ENCODE assay signal across 9 mouse cellular contexts in the genomic region with DNA sequence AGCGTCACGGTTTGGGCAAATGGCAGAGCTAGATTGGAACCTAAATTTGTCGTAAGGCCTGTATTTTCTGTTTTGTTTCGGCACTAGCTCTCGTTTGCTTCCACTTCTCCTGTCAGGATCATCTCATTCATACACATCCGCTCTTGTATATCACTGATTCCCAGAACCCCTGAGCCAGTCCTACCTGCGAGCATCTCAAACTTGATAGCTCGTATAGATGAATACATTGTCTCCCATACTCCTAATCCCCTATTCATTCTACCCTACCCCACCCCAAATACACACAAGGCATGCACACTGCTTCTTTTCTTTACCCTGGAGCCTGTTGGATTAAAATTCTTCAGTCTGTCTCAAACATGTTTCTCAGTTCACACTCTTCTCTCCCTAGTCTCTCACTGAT. TPM values are rescaled to one million over a fixed set of nuclear protein-coding genes. Genes with fewer than 3 reads are reported as not detected.
DNase-seq lines count a peak whose midpoint lies in the region; ATAC-seq and TF ChIP-seq lines count a peak whose summit lies in the region.
"Had no signal": no experiment of that assay in that cellular context is flagged by ENCODE, and none has a peak within 500 bp of the region (broad histone marks: within the 10 kb centered on the region; RNA-seq: fewer than 3 reads in every experiment).

No protein-coding gene starts in this region.

- H3K9me3 ChIP-seq in kidney, postnatal 0 days (replicated peaks; ENCODE audit: low read length), result no peaks in the 10 kb centered on the region
- no peaks in the 10 kb centered on the region for H3K9me3 ChIP-seq in embryonic facial prominence, embryonic 12.5 days

- ATAC-seq in kidney, postnatal 0 days (replicated peaks; ENCODE audit: low FRiP score, low read depth), result no peak
- ATAC-seq in embryonic facial prominence, embryonic 12.5 days (ENCODE audit: insufficient number of reproducible peaks, insufficient read depth, low FRiP score, low TSS enrichment), result no peak
- ATAC-seq in monocyte, adult 5-6 weeks (replicated peaks; ENCODE audit: insufficient number of reproducible peaks, low FRiP score, low TSS enrichment, poor library complexity, severe bottlenecking), result 0 out of 2 replicates have a peak, but pooled peaks have one; percentile 19
- no peak for ATAC-seq in megakaryocyte progenitor cell, adult 5-6 weeks (replicated peaks; ENCODE audit: poor library complexity)

- 7% methylated on average over 8 of the region's 8 CpGs for WGBS in kidney, postnatal 0 days
- 9% methylated on average over 8 of the region's 8 CpGs for WGBS in embryonic facial prominence, embryonic 12.5 days

- H3K9ac ChIP-seq in kidney, postnatal 0 days (ENCODE audit: low read depth, low read length), result peak overlapping the region; percentile 76
- peak overlapping the region; percentile 62 for H3K9ac ChIP-seq in embryonic facial prominence, embryonic 12.5 days

- H3K27me3 ChIP-seq in kidney, postnatal 0 days (ENCODE audit: insufficient read depth, low read length), result no peaks in the 10 kb centered on the region
- peaks cover 9% of the 10 kb centered on the region for H3K27me3 ChIP-seq in embryonic facial prominence, embryonic 12.5 days

- H3K4me3 ChIP-seq in kidney, postnatal 0 days (replicated peaks; ENCODE audit: low read depth, low read length), result peak overlapping the region; percentile 69
- peak overlapping the region; percentile 65 for H3K4me3 ChIP-seq in embryonic facial prominence, embryonic 12.5 days

- H3K36me3 ChIP-seq in kidney, postnatal 0 days (ENCODE audit: insufficient read depth, low read length), result peaks cover 23% of the 10 kb centered on the region
- H3K36me3 ChIP-seq in embryonic facial prominence, embryonic 12.5 days, result peaks cover 28% of the 10 kb centered on the region

- H3K4me1 ChIP-seq in kidney, postnatal 0 days (replicated peaks; ENCODE audit: insufficient read depth, low read length), result peaks cover 8% of the 10 kb centered on the region; the same call in 1 of the 2 replicates
- H3K4me1 ChIP-seq in embryonic facial prominence, embryonic 12.5 days, result peaks cover 10% of the 10 kb centered on the region; the same call in 1 of the 2 replicates

- DNase-seq in kidney, postnatal 0 days (ENCODE audit: low spot score), result no peak
- DNase-seq in kidney, postnatal 14 days, result no peak
- DNase-seq in hindlimb bud, embryonic 11.5 days (ENCODE audit: extremely low spot score, low read depth, low spot score), result peak; percentile 3
- no peak for DNase-seq in cerebellum, adult 9-10 months
- no peak for DNase-seq in cerebellum, postnatal 25 days

- H3K27ac ChIP-seq in kidney, postnatal 0 days, result peak overlapping the region; percentile 81
- peak overlapping the region; percentile 81 for H3K27ac ChIP-seq in embryonic facial prominence, embryonic 12.5 days

- peak overlapping the region; percentile 57 for H3K4me2 ChIP-seq in kidney, postnatal 0 days (ENCODE audit: low read length)
- H3K4me2 ChIP-seq in embryonic facial prominence, embryonic 12.5 days (replicated peaks), result peak overlapping the region; percentile 71

- TF ChIP-seq CTCF in kidney, postnatal 0 days (IDR thresholded peaks at IDR 0.05; ENCODE audit: low read depth), result no peak

RNA-seq across cellular contexts. Expression of a gene that starts 0.7 kb away (rescaled TPM):
- polyA plus RNA-seq in kidney, postnatal 0 days (2015; fragmentation: Nextera tagmentation; extraction: Ambion mirVana), result 14.4 and 14.9 TPM in 2 replicates
- 30.4 and 31.2 TPM in 2 replicates for polyA plus RNA-seq in embryonic facial prominence, embryonic 12.5 days (2016; fragmentation: Nextera tagmentation; extraction: Ambion mirVana)
- 12.9 to 19.4 TPM (median 16.7 TPM) in 3 replicates for total RNA-seq in monocyte, adult 5-6 weeks (2017)
- total RNA-seq in megakaryocyte progenitor cell, adult 5-6 weeks (2015), result 15.6 and 17.5 TPM in 2 replicates
- 13.7 and 16.2 TPM in 2 replicates for total RNA-seq in megakaryocyte progenitor cell, adult 5-6 weeks (2017)

RNA-seq across cellular contexts. Expression of a gene that starts 7.5 kb away (rescaled TPM):
- 1.5 and 1.7 TPM in 2 replicates for polyA plus RNA-seq in kidney, postnatal 0 days (2015; fragmentation: Nextera tagmentation; extraction: Ambion mirVana)
- polyA plus RNA-seq in embryonic facial prominence, embryonic 12.5 days (2016; fragmentation: Nextera tagmentation; extraction: Ambion mirVana), result not detected in 2 replicates
- 0.95 TPM in 1 of 3 replicates, not detected in the others for total RNA-seq in monocyte, adult 5-6 weeks (2017)
- 110 and 215 TPM in 2 replicates for total RNA-seq in megakaryocyte progenitor cell, adult 5-6 weeks (2015)
- total RNA-seq in megakaryocyte progenitor cell, adult 5-6 weeks (2017), result 88.5 and 189 TPM in 2 replicates
- total RNA-seq: gastrocnemius, postnatal 36 days had no signal

RNA-seq across cellular contexts. Expression of a gene that starts 45.4 kb away (rescaled TPM):
- polyA plus RNA-seq in kidney, postnatal 0 days (2015; fragmentation: Nextera tagmentation; extraction: Ambion mirVana), result 0.33 TPM in 1 of 2 replicates, not detected in the other
- not detected in 2 replicates for polyA plus RNA-seq in embryonic facial prominence, embryonic 12.5 days (2016; fragmentation: Nextera tagmentation; extraction: Ambion mirVana)
- 4.7 TPM in 1 of 3 replicates, not detected in the others for total RNA-seq in monocyte, adult 5-6 weeks (2017)
- total RNA-seq in megakaryocyte progenitor cell, adult 5-6 weeks (2015), result not detected in 2 replicates
- total RNA-seq in megakaryocyte progenitor cell, adult 5-6 weeks (2017), result not detected in 2 replicates
- total RNA-seq: gastrocnemius, postnatal 36 days had no signal

RNA-seq across cellular contexts. Expression of a gene that starts 50.4 kb away (rescaled TPM):
- polyA plus RNA-seq in kidney, postnatal 0 days (2015; fragmentation: Nextera tagmentation; extraction: Ambion mirVana), result 3.5 and 6.6 TPM in 2 replicates
- not detected in 2 replicates for polyA plus RNA-seq in embryonic facial prominence, embryonic 12.5 days (2016; fragmentation: Nextera tagmentation; extraction: Ambion mirVana)
- total RNA-seq in monocyte, adult 5-6 weeks (2017), result 8.1 to 15.4 TPM (median 14.2 TPM) in 3 replicates
- 3.0 and 6.0 TPM in 2 replicates for total RNA-seq in megakaryocyte progenitor cell, adult 5-6 weeks (2015)
- total RNA-seq in megakaryocyte progenitor cell, adult 5-6 weeks (2017), result 1.7 TPM in 1 of 2 replicates, not detected in the other

Comparison
In these comparisons a context has a peak if more than half of its experiments do, and no peak if none do; other contexts are left out.
1. RNA of a gene that starts 7.5 kb away (total RNA-seq): 88.5 to 215 TPM in megakaryocyte progenitor cell, adult 5-6 weeks; 0.95 TPM in monocyte, adult 5-6 weeks; every median in the first group is over 10 times any median in the second.